Mouse (Mus musculus) c-Kit-positive CD71-negative TER-119-negative erythroid progenitor cells, embryonic 14.5 days (primary cell): ENCODE data around the gene Tcf7l1.
"Not testable (repeated sequence)": the region's sequence is repeated elsewhere in the genome, so short reads cannot be mapped to it uniquely, and the experiment has no call there.

ENCODE experiments used
- DNase-seq: peaks from one replicate; pipeline ENCODE4 v3.0.0-alpha.2; 2013; ENCODE audit warnings: low read depth

Gene Tcf7l1

GRCm38 (mm10) chr6:72788892-72789699, at the start of gene Tcf7l1:
Gene Tcf7l1 (minus strand): TSS chr6:72789254.
- peak; percentile 57 for DNase-seq

- DNase-seq, result no peak
These were observed 48.7 kb upstream of the Tcf7l1 start for GRCm38 (mm10) chr6:72837756-72838155.

- no peak for DNase-seq
These were observed 45.5 kb upstream of the Tcf7l1 start for GRCm38 (mm10) chr6:72834518-72834917.

- no peak for DNase-seq
These were observed 42.8 kb upstream of the Tcf7l1 start for GRCm38 (mm10) chr6:72831858-72832257.

GRCm38 (mm10) chr6:72831276-72831675, 42.2 kb upstream of the Tcf7l1 start:
- DNase-seq, result peak; percentile 50

GRCm38 (mm10) chr6:72828857-72829256, 39.8 kb upstream of the Tcf7l1 start:
- peak; percentile 14 for DNase-seq

GRCm38 (mm10) chr6:72828037-72828436, 39.0 kb upstream of the Tcf7l1 start:
- DNase-seq, result not testable (repeated sequence)

- DNase-seq, result no peak
These were observed 36.7 kb upstream of the Tcf7l1 start for GRCm38 (mm10) chr6:72825762-72826161.

GRCm38 (mm10) chr6:72824971-72825737, 36.1 kb upstream of the Tcf7l1 start:
- no peak for DNase-seq

GRCm38 (mm10) chr6:72813456-72813855, 24.4 kb upstream of the Tcf7l1 start:
- no peak for DNase-seq

GRCm38 (mm10) chr6:72810248-72810647, 21.2 kb upstream of the Tcf7l1 start:
- DNase-seq, result no peak

GRCm38 (mm10) chr6:72809522-72810149, 20.6 kb upstream of the Tcf7l1 start:
- DNase-seq, result no peak

- no peak for DNase-seq
These were observed 19.3 kb upstream of the Tcf7l1 start for GRCm38 (mm10) chr6:72808342-72808741.

- no peak for DNase-seq
These were observed 14.6 kb upstream of the Tcf7l1 start for GRCm38 (mm10) chr6:72803669-72804068.

- no peak for DNase-seq
These were observed 13.1 kb upstream of the Tcf7l1 start for GRCm38 (mm10) chr6:72802119-72802518.

- DNase-seq, result no peak
These were observed 11.6 kb upstream of the Tcf7l1 start for GRCm38 (mm10) chr6:72800641-72801040.

- DNase-seq, result no peak
These were observed 8.7 kb upstream of the Tcf7l1 start for GRCm38 (mm10) chr6:72797763-72798162.

GRCm38 (mm10) chr6:72795444-72795843, 6.4 kb upstream of the Tcf7l1 start:
- DNase-seq, result no peak

GRCm38 (mm10) chr6:72794870-72795269, 5.8 kb upstream of the Tcf7l1 start:
- DNase-seq, result no peak

- DNase-seq, result no peak
These were observed 3.6 kb upstream of the Tcf7l1 start for GRCm38 (mm10) chr6:72792641-72793040.

GRCm38 (mm10) chr6:72787948-72788891, 834 bp downstream of the Tcf7l1 start:
- DNase-seq, result no peak
